Mouse (Mus musculus) ovary, adult 18-20 months (tissue): ENCODE measurements at regions not wholly inside any gene's neighbourhood (a gene's known extent, or its start where the extent isn't known, plus 50 kb on each side); places are given as distances from the start of the nearest gene placed in this dataset.

Experiments
- DNase-seq: peaks from one replicate; pipeline ENCODE4 v3.0.0; 2022; ENCODE audit warnings: low spot score, mixed read lengths

GRCm38 (mm10) chr3:148659024-148659423, 331.3 kb downstream of the Adgrl2 start:
- DNase-seq, result no peak

GRCm38 (mm10) chr3:148658368-148658767, 332.0 kb downstream of the Adgrl2 start:
- DNase-seq, result no peak

GRCm38 (mm10) chr3:148656187-148656586, 334.2 kb downstream of the Adgrl2 start:
- no peak for DNase-seq

GRCm38 (mm10) chr3:148650241-148650640, 340.1 kb downstream of the Adgrl2 start:
- no peak for DNase-seq

GRCm38 (mm10) chr3:148644924-148645323, 345.4 kb downstream of the Adgrl2 start:
- no peak for DNase-seq

- no peak for DNase-seq
Measured at GRCm38 (mm10) chr3:148641581-148641980, 348.8 kb downstream of the Adgrl2 start.

GRCm38 (mm10) chr3:148640680-148641101, 349.7 kb downstream of the Adgrl2 start:
- peak; percentile 21 for DNase-seq

- no peak for DNase-seq
Measured at GRCm38 (mm10) chr3:148635101-148635500, 355.3 kb downstream of the Adgrl2 start.

GRCm38 (mm10) chr3:148634352-148634751, 356.0 kb downstream of the Adgrl2 start:
- DNase-seq, result no peak

GRCm38 (mm10) chr3:148633291-148633690, 357.1 kb downstream of the Adgrl2 start:
- no peak for DNase-seq

- DNase-seq, result no peak
Measured at GRCm38 (mm10) chr3:148632449-148632848, 357.9 kb downstream of the Adgrl2 start.

GRCm38 (mm10) chr3:148631415-148632192, 358.8 kb downstream of the Adgrl2 start:
- DNase-seq, result no peak

GRCm38 (mm10) chr3:148630865-148631264, 359.5 kb downstream of the Adgrl2 start:
- DNase-seq, result no peak

GRCm38 (mm10) chr3:148614971-148615671, 375.2 kb downstream of the Adgrl2 start:
- no peak for DNase-seq

- DNase-seq, result no peak
Measured at GRCm38 (mm10) chr3:148613443-148613842, 376.9 kb downstream of the Adgrl2 start.

- no peak for DNase-seq
Measured at GRCm38 (mm10) chr3:148603276-148603675, 387.1 kb downstream of the Adgrl2 start.

- DNase-seq, result no peak
Measured at GRCm38 (mm10) chr3:148602730-148603255, 387.6 kb downstream of the Adgrl2 start.

GRCm38 (mm10) chr3:148595561-148595960, 394.8 kb downstream of the Adgrl2 start:
- no peak for DNase-seq

- DNase-seq, result no peak
Measured at GRCm38 (mm10) chr3:148589556-148589955, 400.8 kb downstream of the Adgrl2 start.

GRCm38 (mm10) chr3:148575735-148576134, 414.6 kb downstream of the Adgrl2 start:
- no peak for DNase-seq

- DNase-seq, result no peak
Measured at GRCm38 (mm10) chr3:148572493-148572892, 417.9 kb downstream of the Adgrl2 start.

GRCm38 (mm10) chr3:148564716-148565115, 425.6 kb downstream of the Adgrl2 start:
- no peak for DNase-seq

- no peak for DNase-seq
Measured at GRCm38 (mm10) chr3:148561211-148561610, 429.1 kb downstream of the Adgrl2 start.
